Mouse (Mus musculus) lung, embryonic 15.5 days (tissue): ENCODE measurements at regions not wholly inside any gene's neighbourhood (a gene's known extent, or its start where the extent isn't known, plus 50 kb on each side); places are given as distances from the start of the nearest gene placed in this dataset.
"Not testable (repeated sequence)": the region's sequence is repeated elsewhere in the genome, so short reads cannot be mapped to it uniquely, and the experiment has no call there.

Experiments used
- ATAC-seq: fragments of 200-750 bp; cut with Nextera tagmentation; 2 replicates; pipeline ENCODE4 v1.8.0; 2017; ENCODE audit warnings: moderate number of reproducible peaks, borderline replicate concordance; ENCODE audit not compliant: low FRiP score, low TSS enrichment; ENCODE audit errors: extremely low read depth
- H3K27ac ChIP-seq: fragments of 300-500 bp; sonication (generic); 2 replicates; pipeline ENCODE4 v1.5.1; 2015; ENCODE audit warnings: moderate library complexity, mild to moderate bottlenecking, inconsistent platforms
- H3K27me3 ChIP-seq: fragments of 300-500 bp; sonication (generic); 2 replicates; pipeline ENCODE4 v1.6.1; 2015; ENCODE audit warnings: inconsistent platforms
- H3K36me3 ChIP-seq: fragments of 300-500 bp; sonication (generic); 2 replicates; pipeline ENCODE4 v1.6.1; 2015; ENCODE audit warnings: inconsistent platforms
- H3K4me1 ChIP-seq: fragments of 300-500 bp; sonication (generic); 2 replicates; pipeline ENCODE4 v1.6.1; 2015; ENCODE audit warnings: inconsistent platforms
- H3K4me2 ChIP-seq: fragments of 300-500 bp; sonication (generic); 2 replicates; pipeline ENCODE4 v1.6.1; 2015; ENCODE audit warnings: inconsistent platforms, mild to moderate bottlenecking, moderate library complexity
- H3K4me3 ChIP-seq: fragments of 300-500 bp; sonication (generic); 2 replicates; pipeline ENCODE4 v1.5.1; 2015; ENCODE audit warnings: mild to moderate bottlenecking, inconsistent platforms
- H3K9ac ChIP-seq: fragments of 300-500 bp; sonication (generic); 2 replicates; pipeline ENCODE4 v1.6.1; 2015; ENCODE audit warnings: inconsistent platforms
- H3K9me3 ChIP-seq: fragments of 300-500 bp; sonication (generic); 2 replicates; pipeline ENCODE4 v1.6.1; 2016; ENCODE audit warnings: inconsistent platforms
- WGBS: fragments of 180-500 bp; shearing (Covaris S2); methylation state at CpG from one replicate; pipeline ENCODE4 v1.1.7; 2015; 5-methylcytosine and 5-hydroxymethylcytosine counted together

DNA sequence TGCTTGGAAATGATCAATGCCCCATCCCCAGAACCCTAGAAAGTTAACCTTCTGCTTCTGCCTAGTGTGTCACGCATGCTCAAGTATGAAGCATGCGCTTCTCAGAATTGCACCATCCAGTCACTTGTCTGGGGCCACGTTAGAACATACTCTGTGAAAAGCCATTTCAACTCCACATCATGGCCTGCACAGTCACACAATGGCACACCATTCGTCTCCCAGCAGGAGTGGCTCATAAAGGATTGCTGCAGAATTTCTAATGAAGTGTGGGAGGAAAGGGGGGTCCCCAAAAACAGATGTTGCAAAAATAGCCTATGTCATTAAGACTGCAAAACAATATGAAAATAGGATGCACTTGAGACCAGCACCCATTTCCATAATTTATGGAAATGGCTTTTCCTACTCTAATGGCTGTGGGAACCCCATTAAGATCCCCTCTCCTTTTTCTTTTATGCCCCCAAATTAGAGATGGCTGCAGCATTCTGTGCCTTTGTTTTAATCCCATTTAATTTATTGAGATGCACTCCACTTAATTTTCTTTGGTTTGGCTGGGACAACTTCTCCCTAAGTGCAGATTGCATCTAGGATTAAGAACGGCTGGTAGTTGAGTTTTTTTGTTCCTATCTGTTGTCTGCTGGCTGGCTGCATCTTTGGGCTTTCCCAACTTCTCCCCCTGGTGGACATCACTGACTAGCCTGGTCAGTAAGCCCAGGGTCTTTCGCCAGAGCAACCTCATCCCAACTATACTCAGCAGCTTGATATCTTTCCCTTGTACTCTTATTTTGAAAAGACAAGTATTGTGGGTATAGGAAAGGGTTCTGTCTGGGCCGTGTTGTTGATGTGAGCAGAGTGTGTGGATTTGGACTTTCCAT is 294.5 kb downstream of the Med10 start:
- no peak for ATAC-seq
- H3K4me1 ChIP-seq: no peaks in the 10 kb centered on the region
- no peak overlapping the region for H3K4me3 ChIP-seq
- 60% methylated on average over 7 of the region's 7 CpGs for WGBS
- H3K27ac ChIP-seq: no peak overlapping the region
- H3K9ac ChIP-seq: no peak overlapping the region
- H3K27me3 ChIP-seq: no peaks in the 10 kb centered on the region
- H3K9me3 ChIP-seq: no peaks in the 10 kb centered on the region
- no peak overlapping the region for H3K4me2 ChIP-seq
- no peaks in the 10 kb centered on the region for H3K36me3 ChIP-seq

GRCm38 (mm10) chr13:70100091-70100490 is 297.9 kb downstream of the Med10 start:
- H3K27me3 ChIP-seq, H3K4me3 ChIP-seq, H3K4me1 ChIP-seq, H3K9ac ChIP-seq, H3K4me2 ChIP-seq, H3K9me3 ChIP-seq, H3K36me3 ChIP-seq, H3K27ac ChIP-seq, ATAC-seq: not testable (repeated sequence)
- WGBS: 71% methylated on average over 1 of the region's 1 CpGs

GRCm38 (mm10) chr13:70103021-70103420 is 300.8 kb downstream of the Med10 start:
- ATAC-seq: no peak

GRCm38 (mm10) chr13:70103491-70103890 is 301.3 kb downstream of the Med10 start:
- not testable (repeated sequence) for H3K4me2 ChIP-seq, ATAC-seq, H3K4me3 ChIP-seq, H3K27ac ChIP-seq, H3K36me3 ChIP-seq, H3K27me3 ChIP-seq, H3K4me1 ChIP-seq, H3K9ac ChIP-seq, H3K9me3 ChIP-seq
- WGBS: 82% methylated on average over 10 of the region's 10 CpGs

More at GRCm38 (mm10) chr13:70103021-70103420, 300.8 kb downstream of the Med10 start:
- no peak overlapping the region for H3K9ac ChIP-seq
- no peaks in the 10 kb centered on the region for H3K4me1 ChIP-seq
- H3K27me3 ChIP-seq: no peaks in the 10 kb centered on the region
- no peaks in the 10 kb centered on the region for H3K9me3 ChIP-seq
- H3K4me3 ChIP-seq: no peak overlapping the region
- no peak overlapping the region for H3K4me2 ChIP-seq
- H3K36me3 ChIP-seq: no peaks in the 10 kb centered on the region
- H3K27ac ChIP-seq: no peak overlapping the region
- 81% methylated on average over 7 of the region's 7 CpGs for WGBS

- ATAC-seq: no peak
- Histone ChIP-seq H3K36me3 (no peaks in the 10 kb centered on the region), H3K27me3 (no peaks in the 10 kb centered on the region), H3K4me2 (no peak overlapping the region), H3K4me1 (no peaks in the 10 kb centered on the region), H3K27ac (no peak overlapping the region), H3K9ac (no peak overlapping the region), H3K9me3 (no peaks in the 10 kb centered on the region), H3K4me3 (no peak overlapping the region)
- 79% methylated on average over 4 of the region's 4 CpGs for WGBS
Observed at GRCm38 (mm10) chr13:70103903-70104302, 301.7 kb downstream of the Med10 start.

DNA sequence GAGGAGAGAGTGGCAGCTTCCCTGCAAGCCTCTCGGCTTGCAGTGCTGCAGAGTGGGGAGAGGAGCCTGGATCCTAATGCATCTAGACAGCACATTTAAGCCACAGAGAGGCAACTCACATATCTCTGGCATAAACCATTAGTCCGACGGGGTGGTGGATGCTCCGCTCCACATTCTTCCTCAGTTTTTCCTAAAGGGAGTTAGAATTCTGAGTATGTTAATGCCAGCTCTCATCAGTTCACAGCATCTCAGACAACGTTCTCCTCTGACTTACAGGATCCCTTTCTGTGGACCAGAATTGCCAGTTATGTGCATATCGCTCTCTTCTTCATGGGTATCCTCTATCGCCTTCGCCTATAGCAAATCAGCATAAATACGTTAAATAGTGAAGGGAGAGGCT is 313.4 kb downstream of the Med10 start:
- Histone ChIP-seq H3K36me3 (no peaks in the 10 kb centered on the region), H3K4me1 (no peaks in the 10 kb centered on the region), H3K27ac (no peak overlapping the region), H3K9me3 (no peaks in the 10 kb centered on the region), H3K4me3 (no peak overlapping the region), H3K9ac (no peak overlapping the region), H3K4me2 (no peak overlapping the region), H3K27me3 (no peaks in the 10 kb centered on the region)
- ATAC-seq: no peak
- 78% methylated on average over 9 of the region's 9 CpGs for whole genome bisulfite sequencing

DNA sequence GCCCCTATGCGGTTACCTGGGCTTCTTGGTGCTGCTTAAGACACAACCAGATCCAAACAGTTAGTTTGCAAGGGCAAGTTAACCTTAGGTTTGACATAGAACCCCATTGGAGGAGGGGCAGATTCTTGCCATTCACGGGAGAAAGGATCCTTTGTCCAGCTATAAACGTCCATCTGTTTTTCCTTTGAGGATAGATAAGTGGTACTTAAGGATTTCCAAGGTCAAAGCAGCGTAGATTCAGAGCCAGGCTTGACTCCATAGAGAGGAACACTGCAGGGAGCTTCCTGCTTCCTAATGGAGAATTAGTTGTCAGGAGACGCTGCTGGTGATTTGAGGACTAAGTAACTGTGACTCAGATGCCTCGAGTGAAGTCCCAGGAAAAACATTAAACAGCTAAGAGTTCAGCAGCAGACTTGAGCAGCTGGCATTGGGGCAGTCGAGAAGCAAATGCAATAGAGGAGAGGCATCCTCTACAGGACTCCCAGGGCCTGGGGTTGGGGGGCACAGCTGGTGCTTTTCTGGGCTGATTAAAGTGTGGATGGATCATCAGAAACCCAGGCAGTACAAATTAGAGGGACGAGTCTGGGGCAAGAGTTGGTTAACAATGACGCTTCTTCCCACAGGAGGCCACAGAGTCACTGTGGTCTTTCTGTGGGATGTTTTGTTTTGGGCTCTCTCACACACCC is 322.8 kb downstream of the Med10 start:
- 28% methylated on average over 9 of the region's 9 CpGs for WGBS
- H3K36me3 ChIP-seq: no peaks in the 10 kb centered on the region
- no peak overlapping the region for H3K4me2 ChIP-seq
- no peaks in the 10 kb centered on the region for H3K27me3 ChIP-seq
- no peaks in the 10 kb centered on the region for H3K4me1 ChIP-seq
- no peaks in the 10 kb centered on the region for H3K9me3 ChIP-seq
- no peak overlapping the region for H3K9ac ChIP-seq
- no peak overlapping the region for H3K27ac ChIP-seq
- no peak for ATAC-seq
- H3K4me3 ChIP-seq: no peak overlapping the region

DNA sequence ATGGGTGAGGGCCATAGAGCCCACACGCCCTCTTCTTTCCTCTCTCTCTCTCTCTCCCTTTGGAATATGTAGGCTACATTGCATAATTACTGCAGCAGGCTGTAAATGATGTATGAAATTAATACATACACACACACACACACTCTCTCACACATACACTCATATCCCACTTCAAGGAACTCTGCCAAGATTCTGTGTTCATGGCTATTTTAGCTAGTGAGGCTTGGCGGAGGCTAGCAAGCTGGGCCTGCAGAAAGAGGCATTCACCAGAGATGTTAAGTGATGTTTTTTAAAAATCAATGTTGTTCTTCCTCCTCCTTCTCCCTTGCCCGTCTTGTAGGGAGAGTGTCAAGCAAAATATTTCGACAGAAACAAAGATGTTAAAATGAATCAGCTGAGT is 325.1 kb downstream of the Med10 start:
- no peak overlapping the region for H3K27ac ChIP-seq
- H3K9ac ChIP-seq: no peak overlapping the region
- H3K27me3 ChIP-seq: no peaks in the 10 kb centered on the region
- H3K4me1 ChIP-seq: no peaks in the 10 kb centered on the region
- H3K36me3 ChIP-seq: no peaks in the 10 kb centered on the region
- no peak overlapping the region for H3K4me3 ChIP-seq
- no peak overlapping the region for H3K4me2 ChIP-seq
- H3K9me3 ChIP-seq: no peaks in the 10 kb centered on the region
- WGBS: 55% methylated on average over 4 of the region's 4 CpGs
- 0 out of 2 replicates have a peak, but pooled peaks have one; percentile 35 for ATAC-seq

DNA sequence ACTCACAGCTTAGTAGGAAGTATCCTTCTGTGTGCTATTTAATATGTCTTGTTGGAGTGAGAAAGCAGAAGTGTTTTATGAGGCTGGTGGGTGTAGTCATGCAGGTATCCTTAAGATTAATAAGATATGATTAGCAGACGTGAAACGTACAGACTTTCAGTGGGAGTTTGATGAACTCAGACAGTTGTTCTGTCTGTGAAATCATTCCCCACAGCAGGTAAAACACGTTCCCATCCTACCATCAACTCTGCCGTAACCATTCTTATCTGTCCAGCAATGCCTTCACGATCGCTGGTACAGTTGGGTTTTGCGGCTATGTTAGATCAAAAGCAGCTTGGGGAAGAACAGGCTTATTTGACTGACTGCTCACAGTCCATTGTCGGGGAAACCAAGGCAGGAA is 332.3 kb downstream of the Med10 start:
- no peaks in the 10 kb centered on the region for H3K4me1 ChIP-seq
- no peaks in the 10 kb centered on the region for H3K36me3 ChIP-seq
- H3K4me3 ChIP-seq: no peak overlapping the region
- no peaks in the 10 kb centered on the region for H3K27me3 ChIP-seq
- WGBS: 84% methylated on average over 8 of the region's 8 CpGs
- H3K9me3 ChIP-seq: no peaks in the 10 kb centered on the region
- no peak for ATAC-seq
- H3K27ac ChIP-seq: no peak overlapping the region
- no peak overlapping the region for H3K4me2 ChIP-seq
- no peak overlapping the region for H3K9ac ChIP-seq

DNA sequence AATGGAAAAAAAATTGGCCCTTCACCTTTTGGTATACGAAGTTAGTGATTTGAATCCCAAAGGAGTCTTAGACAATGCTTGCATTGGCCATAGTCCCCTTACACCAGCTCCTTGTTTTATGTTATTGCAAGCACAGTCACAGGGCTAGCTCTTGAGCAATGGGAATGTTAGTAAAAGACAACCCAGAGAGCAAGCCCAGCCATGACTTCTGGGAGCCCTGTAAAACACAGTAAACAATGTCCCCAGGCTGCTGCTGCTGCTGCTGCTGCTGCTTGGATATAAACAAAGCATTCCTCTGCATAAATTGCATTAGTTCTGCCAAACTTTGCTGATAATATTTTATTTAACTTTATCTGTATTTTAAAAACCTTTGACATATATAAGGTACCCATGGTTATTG is 334.0 kb downstream of the Med10 start:
- no peak overlapping the region for H3K4me3 ChIP-seq
- no peaks in the 10 kb centered on the region for H3K27me3 ChIP-seq
- H3K4me1 ChIP-seq: no peaks in the 10 kb centered on the region
- no peak overlapping the region for H3K27ac ChIP-seq
- WGBS: 58% methylated on average over 1 of the region's 1 CpGs
- no peak for ATAC-seq
- H3K36me3 ChIP-seq: no peaks in the 10 kb centered on the region
- H3K4me2 ChIP-seq: no peak overlapping the region
- H3K9me3 ChIP-seq: no peaks in the 10 kb centered on the region
- H3K9ac ChIP-seq: no peak overlapping the region

DNA sequence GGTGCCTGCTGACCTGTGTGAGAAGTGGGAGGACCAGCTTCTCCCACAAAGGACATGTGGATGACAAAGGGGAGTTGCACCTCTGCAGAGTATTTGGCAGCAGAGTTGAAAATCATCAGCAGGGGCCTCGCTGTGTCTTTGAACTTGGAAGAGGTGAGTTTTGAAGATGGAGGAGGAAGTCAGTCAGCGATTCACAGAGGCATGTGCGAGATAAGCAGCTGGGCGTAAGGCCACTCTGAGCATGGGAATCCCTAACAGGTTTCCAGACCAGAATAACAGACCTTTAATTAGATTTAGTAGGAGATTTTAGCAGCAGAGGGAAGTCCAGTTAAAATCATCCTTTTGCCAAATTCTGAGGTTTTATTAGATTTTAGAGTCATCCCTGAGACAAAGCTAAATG is 342.3 kb downstream of the Med10 start:
- Histone ChIP-seq H3K4me2 (no peak overlapping the region), H3K36me3 (no peaks in the 10 kb centered on the region), H3K4me1 (no peaks in the 10 kb centered on the region), H3K9me3 (no peaks in the 10 kb centered on the region), H3K4me3 (no peak overlapping the region), H3K9ac (no peak overlapping the region), H3K27ac (no peak overlapping the region), H3K27me3 (no peaks in the 10 kb centered on the region)
- ATAC-seq: no peak
- 56% methylated on average over 4 of the region's 4 CpGs for WGBS

DNA sequence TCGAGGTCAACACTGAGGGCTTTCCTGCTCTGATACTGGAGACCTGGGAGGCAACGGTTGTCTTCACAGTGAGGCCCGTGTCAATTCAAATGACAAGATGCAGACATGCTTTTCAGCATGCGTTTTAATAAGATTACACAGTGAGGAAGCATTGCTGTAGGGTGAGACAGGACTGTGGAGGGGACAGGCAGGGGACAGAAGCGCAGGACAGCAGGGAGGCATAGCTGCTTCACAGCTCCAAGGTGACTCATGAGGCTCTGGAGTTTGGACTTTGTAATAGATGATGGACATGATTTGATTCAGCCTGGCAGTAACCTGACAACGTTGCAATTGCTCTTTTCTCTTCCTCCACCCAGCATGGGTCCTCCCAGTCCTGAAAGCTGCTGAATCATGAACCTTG is 343.3 kb downstream of the Med10 start:
- Histone ChIP-seq H3K9me3 (no peaks in the 10 kb centered on the region), H3K36me3 (no peaks in the 10 kb centered on the region), H3K4me2 (no peak overlapping the region), H3K4me1 (no peaks in the 10 kb centered on the region), H3K27me3 (no peaks in the 10 kb centered on the region), H3K9ac (no peak overlapping the region), H3K4me3 (no peak overlapping the region), H3K27ac (no peak overlapping the region)
- WGBS: 69% methylated on average over 6 of the region's 6 CpGs
- ATAC-seq: no peak
